In genomic region chr6:124485414-124486144, GRCm38 (mm10) we compare ENCODE assay signal across 8 mouse cellular contexts. TPM values are rescaled to one million over a fixed set of nuclear protein-coding genes. Genes with fewer than 3 reads are reported as not detected.
A peak's percentile ranks its signal among the peaks of the same experiment; 100 is the strongest.
DNase-seq lines count a peak whose midpoint lies in the region; ATAC-seq and TF ChIP-seq lines count a peak whose summit lies in the region.

No protein-coding gene starts in this region.

- peak; percentile 80 for ATAC-seq in kidney, embryonic 15.5 days (replicated peaks; ENCODE audit: low FRiP score)
- ATAC-seq in embryonic facial prominence, embryonic 11.5 days (replicated peaks; ENCODE audit: insufficient number of reproducible peaks, low FRiP score, low TSS enrichment, low read depth) = 0 out of 2 replicates have a peak, but pooled peaks have one; percentile 46
- ATAC-seq in kidney, postnatal 0 days (replicated peaks; ENCODE audit: low FRiP score, low read depth) = peak; percentile 80

- no peak for TF ChIP-seq CTCF in kidney, postnatal 0 days (IDR thresholded peaks at IDR 0.05; ENCODE audit: low read depth)

- H3K27ac ChIP-seq in kidney, embryonic 15.5 days = peak overlapping the region; percentile 28; the same call in 1 of the 2 replicates
- no peak overlapping the region for H3K27ac ChIP-seq in embryonic facial prominence, embryonic 11.5 days (replicated peaks; ENCODE audit: low read depth, low read length)
- H3K27ac ChIP-seq in kidney, postnatal 0 days = no peak overlapping the region

- peak overlapping the region; percentile 42 for H3K4me2 ChIP-seq in kidney, embryonic 15.5 days
- no peak overlapping the region for H3K4me2 ChIP-seq in embryonic facial prominence, embryonic 11.5 days (ENCODE audit: low read depth, low read length)
- H3K4me2 ChIP-seq in kidney, postnatal 0 days (ENCODE audit: low read length) = peak overlapping the region; percentile 30; the same call in 1 of the 2 replicates

- WGBS in kidney, embryonic 15.5 days = 36% methylated on average over 21 of the region's 21 CpGs
- 31% methylated on average over 21 of the region's 21 CpGs for WGBS in embryonic facial prominence, embryonic 11.5 days
- WGBS in kidney, postnatal 0 days = 36% methylated on average over 21 of the region's 21 CpGs

- no peaks in the 10 kb centered on the region for H3K36me3 ChIP-seq in kidney, embryonic 15.5 days
- H3K36me3 ChIP-seq in embryonic facial prominence, embryonic 11.5 days (replicated peaks; ENCODE audit: control insufficient read depth, insufficient read depth, low read depth, low read length) = no peaks in the 10 kb centered on the region
- no peaks in the 10 kb centered on the region for H3K36me3 ChIP-seq in kidney, postnatal 0 days (ENCODE audit: insufficient read depth, low read length)

- no peaks in the 10 kb centered on the region for H3K27me3 ChIP-seq in kidney, embryonic 15.5 days
- no peaks in the 10 kb centered on the region for H3K27me3 ChIP-seq in embryonic facial prominence, embryonic 11.5 days (ENCODE audit: control insufficient read depth, insufficient read depth, low read length)
- no peaks in the 10 kb centered on the region for H3K27me3 ChIP-seq in kidney, postnatal 0 days (ENCODE audit: insufficient read depth, low read length)

- peak overlapping the region; percentile 14 for H3K4me3 ChIP-seq in kidney, embryonic 15.5 days (replicated peaks)
- no peak overlapping the region for H3K4me3 ChIP-seq in embryonic facial prominence, embryonic 11.5 days (ENCODE audit: low read depth, low read length)
- no peak overlapping the region for H3K4me3 ChIP-seq in kidney, postnatal 0 days (replicated peaks; ENCODE audit: low read depth, low read length)

- no peak overlapping the region for H3K9ac ChIP-seq in kidney, embryonic 15.5 days
- no peak overlapping the region for H3K9ac ChIP-seq in embryonic facial prominence, embryonic 11.5 days (replicated peaks; ENCODE audit: low read length)
- no peak overlapping the region for H3K9ac ChIP-seq in kidney, postnatal 0 days (ENCODE audit: low read depth, low read length)

- no peaks in the 10 kb centered on the region for H3K4me1 ChIP-seq in kidney, embryonic 15.5 days
- H3K4me1 ChIP-seq in embryonic facial prominence, embryonic 11.5 days (ENCODE audit: control insufficient read depth, insufficient read depth, low read length) = no peaks in the 10 kb centered on the region
- 0 out of 2 replicates have a peak, but pooled peaks cover 6% of the 10 kb centered on the region for H3K4me1 ChIP-seq in kidney, postnatal 0 days (replicated peaks; ENCODE audit: insufficient read depth, low read length)

- no peak for DNase-seq in kidney, adult 8-10 months
- peak; percentile 40 for DNase-seq in embryonic facial prominence, embryonic 11.5 days (ENCODE audit: low spot score)
- DNase-seq in kidney, postnatal 0 days (ENCODE audit: low spot score) = peak; percentile 59
- DNase-seq in retina, embryonic 14.5 days (ENCODE audit: low spot score) = peak; percentile 71
- no peak for DNase-seq in left cerebral cortex, postnatal 14 days (ENCODE audit: low spot score in 2 of 2)
- DNase-seq in testis, postnatal 10 days (ENCODE audit: low spot score) = no peak
- DNase-seq in adrenal gland, postnatal 4 days (ENCODE audit: low spot score in 2 of 2) = no peak

- no peaks in the 10 kb centered on the region for H3K9me3 ChIP-seq in kidney, embryonic 15.5 days (replicated peaks)
- H3K9me3 ChIP-seq in embryonic facial prominence, embryonic 11.5 days (replicated peaks; ENCODE audit: control insufficient read depth, low read length) = no peaks in the 10 kb centered on the region
- no peaks in the 10 kb centered on the region for H3K9me3 ChIP-seq in kidney, postnatal 0 days (replicated peaks; ENCODE audit: low read length)

- intact Hi-C loops in left cerebral cortex, postnatal 14 days (cut with DNase I) = no loop called here

RNA-seq across cellular contexts. Expression of gene C1rl, which starts 7.3 kb away (rescaled TPM):
- polyA plus RNA-seq in kidney, embryonic 15.5 days (2015; fragmentation: Nextera tagmentation; extraction: Ambion mirVana) = 1.6 and 2.0 TPM in 2 replicates
- 0.29 and 0.38 TPM in 2 replicates for polyA plus RNA-seq in embryonic facial prominence, embryonic 11.5 days (2014; fragmentation: Nextera tagmentation; extraction: Ambion mirVana)
- 2.8 and 3.0 TPM in 2 replicates for polyA plus RNA-seq in kidney, postnatal 0 days (2015; fragmentation: Nextera tagmentation; extraction: Ambion mirVana)
- total RNA-seq in left cerebral cortex, postnatal 14 days (2021) = under 1 TPM; 0.18 to 0.59 TPM
- 10 to 100 TPM; 13.2 to 19.9 TPM for total RNA-seq in adrenal gland, postnatal 4 days (2021)

RNA-seq across cellular contexts. Expression of gene Clstn3, which starts 21.0 kb away (rescaled TPM):
- polyA plus RNA-seq in kidney, embryonic 15.5 days (2015; fragmentation: Nextera tagmentation; extraction: Ambion mirVana) = 3.9 and 5.9 TPM in 2 replicates
- 6.3 and 6.4 TPM in 2 replicates for polyA plus RNA-seq in embryonic facial prominence, embryonic 11.5 days (2014; fragmentation: Nextera tagmentation; extraction: Ambion mirVana)
- 2.5 and 2.7 TPM in 2 replicates for polyA plus RNA-seq in kidney, postnatal 0 days (2015; fragmentation: Nextera tagmentation; extraction: Ambion mirVana)
- 100 to 1,000 TPM; 371 to 377 TPM for total RNA-seq in left cerebral cortex, postnatal 14 days (2021)
- 10 to 100 TPM; 33.9 to 35.3 TPM for total RNA-seq in adrenal gland, postnatal 4 days (2021)

RNA-seq across cellular contexts. Expression of gene C1ra, which starts 26.6 kb away (rescaled TPM):
- polyA plus RNA-seq in kidney, embryonic 15.5 days (2015; fragmentation: Nextera tagmentation; extraction: Ambion mirVana) = 7.9 and 8.3 TPM in 2 replicates
- 0.08 and 0.20 TPM in 2 replicates for polyA plus RNA-seq in embryonic facial prominence, embryonic 11.5 days (2014; fragmentation: Nextera tagmentation; extraction: Ambion mirVana)
- polyA plus RNA-seq in kidney, postnatal 0 days (2015; fragmentation: Nextera tagmentation; extraction: Ambion mirVana) = 18.2 and 20.5 TPM in 2 replicates
- 1 to 10 TPM; 1.1 to 1.3 TPM for total RNA-seq in left cerebral cortex, postnatal 14 days (2021)
- 10 to 100 TPM; 36.8 to 48.1 TPM for total RNA-seq in adrenal gland, postnatal 4 days (2021)

RNA-seq across cellular contexts. Expression of gene C1s1, which starts 56.6 kb away (rescaled TPM):
- polyA plus RNA-seq in kidney, embryonic 15.5 days (2015; fragmentation: Nextera tagmentation; extraction: Ambion mirVana) = 21.8 and 23.1 TPM in 2 replicates
- 0.29 and 1.2 TPM in 2 replicates for polyA plus RNA-seq in embryonic facial prominence, embryonic 11.5 days (2014; fragmentation: Nextera tagmentation; extraction: Ambion mirVana)
- polyA plus RNA-seq in kidney, postnatal 0 days (2015; fragmentation: Nextera tagmentation; extraction: Ambion mirVana) = 29.9 and 32.8 TPM in 2 replicates
- total RNA-seq in left cerebral cortex, postnatal 14 days (2021) = 1 to 10 TPM; 1.4 to 1.6 TPM
- 10 to 100 TPM; 48.1 to 66.6 TPM for total RNA-seq in adrenal gland, postnatal 4 days (2021)

Comparison
In these comparisons a context has a peak if more than half of its experiments do, and no peak if none do; other contexts are left out.
1. DNase-seq: peak in embryonic facial prominence, embryonic 11.5 days (single experiment), kidney, postnatal 0 days (single experiment) and retina, embryonic 14.5 days (single experiment); none in kidney, adult 8-10 months (0 of 2), left cerebral cortex, postnatal 14 days (0 of 2), testis, postnatal 10 days (single experiment) and adrenal gland, postnatal 4 days (0 of 2).
2. Peak in every context shown above with its lines, with median percentiles within 50 percentile points of each other: ATAC-seq.